Mouse (Mus musculus) erythroblast, embryonic 14.5 days (primary cell): ENCODE measurements around the gene Scn8a.

Experiments used
- GATA1 ChIP-seq: IDR thresholded peaks from 2 replicates; pipeline ENCODE4 v1.6.1; 2012; ENCODE audit warnings: low read length, inconsistent platforms, mixed read lengths
- TAL1 ChIP-seq: IDR thresholded peaks from 3 replicates; pipeline ENCODE4 v1.6.1; 2012; ENCODE audit warnings: low read length, inconsistent platforms, mixed read lengths

GRCm38 (mm10) chr15:100923476-100923875 is 53.8 kb downstream of the Scn8a start:
- TF ChIP-seq GATA1 (no peak), TAL1 (no peak)
